ENCODE assay signal across 22 mouse cellular contexts in genomic region chr6:143192709-143193108, GRCm38 (mm10). TPM values are rescaled to one million over a fixed set of nuclear protein-coding genes. Genes with fewer than 3 reads are reported as not detected.
DNase-seq lines count a peak whose midpoint lies in the region; ATAC-seq and TF ChIP-seq lines count a peak whose summit lies in the region.
"Had no signal": no experiment of that assay in that cellular context is flagged by ENCODE, and none has a peak within 500 bp of the region (broad histone marks: within the 10 kb centered on the region; RNA-seq: fewer than 3 reads in every experiment).

No protein-coding gene starts in this region.

- H3K27me3 ChIP-seq in stomach, postnatal 0 days (ENCODE audit: control insufficient read depth, insufficient read depth, low read length): no peaks in the 10 kb centered on the region
- H3K27me3 ChIP-seq in hindbrain, embryonic 14.5 days (ENCODE audit: control insufficient read depth, insufficient read depth, low read length): no peaks in the 10 kb centered on the region
- H3K27me3 ChIP-seq: neural tube, embryonic 15.5 days had no signal

- no peaks in the 10 kb centered on the region for H3K9me3 ChIP-seq in stomach, postnatal 0 days (ENCODE audit: control insufficient read depth, low read length)
- H3K9me3 ChIP-seq in hindbrain, embryonic 14.5 days (ENCODE audit: control insufficient read depth, low read length): no peaks in the 10 kb centered on the region
- H3K9me3 ChIP-seq: hindbrain, embryonic 10.5 days; midbrain, embryonic 10.5 days; neural tube, embryonic 15.5 days had no signal

- H3K4me3 ChIP-seq in layer of hippocampus, adult 2 months: no peak overlapping the region
- no peak overlapping the region for H3K4me3 ChIP-seq in stomach, postnatal 0 days (ENCODE audit: low read depth, low read length)
- H3K4me3 ChIP-seq in hindbrain, embryonic 14.5 days (replicated peaks; ENCODE audit: low read length): no peak overlapping the region
- H3K4me3 ChIP-seq: hindbrain, embryonic 10.5 days; midbrain, embryonic 10.5 days; myocyte; neural tube, embryonic 15.5 days had no signal

- no peak overlapping the region for H3K4me2 ChIP-seq in stomach, postnatal 0 days (replicated peaks; ENCODE audit: low read depth)
- no peak overlapping the region for H3K4me2 ChIP-seq in hindbrain, embryonic 14.5 days (replicated peaks)
- H3K4me2 ChIP-seq: heart, embryonic 11.5 days; neural tube, embryonic 15.5 days had no signal

- peaks cover 5% of the 10 kb centered on the region; the same call in 1 of the 2 replicates for H3K36me3 ChIP-seq in stomach, postnatal 0 days (ENCODE audit: control insufficient read depth, insufficient read depth, low read length)
- peaks cover 39% of the 10 kb centered on the region for H3K36me3 ChIP-seq in hindbrain, embryonic 14.5 days (replicated peaks; ENCODE audit: control insufficient read depth, insufficient read depth)

- no peak for TF ChIP-seq EP300 in stomach, postnatal 0 days (optimal IDR thresholded peaks at IDR 0.05)

- TF ChIP-seq CTCF in layer of hippocampus, adult 2 months (conservative IDR thresholded peaks at IDR 0.05): no peak
- TF ChIP-seq CTCF in stomach, postnatal 0 days (IDR thresholded peaks at IDR 0.05; ENCODE audit: low read depth): peak; percentile 25

- no peak for ATAC-seq in stomach, postnatal 0 days (ENCODE audit: low FRiP score, low TSS enrichment)
- no peak for ATAC-seq in hindbrain, embryonic 14.5 days (ENCODE audit: low FRiP score)
- ATAC-seq: forebrain, embryonic 16.5 days; hindbrain, postnatal 0 days; lung, postnatal 0 days; midbrain, embryonic 16.5 days had no signal

- WGBS in stomach, postnatal 0 days: 56% methylated on average over 8 of the region's 8 CpGs
- WGBS in hindbrain, embryonic 14.5 days: 91% methylated on average over 8 of the region's 8 CpGs

- H3K9ac ChIP-seq in stomach, postnatal 0 days (ENCODE audit: low read length): no peak overlapping the region
- H3K9ac ChIP-seq in hindbrain, embryonic 14.5 days: no peak overlapping the region
- H3K9ac ChIP-seq: neural tube, embryonic 15.5 days had no signal

- H3K27ac ChIP-seq in layer of hippocampus, adult 2 months: peak overlapping the region; percentile 83
- no peak overlapping the region for H3K27ac ChIP-seq in stomach, postnatal 0 days (replicated peaks)
- no peak overlapping the region for H3K27ac ChIP-seq in hindbrain, embryonic 14.5 days
- H3K27ac ChIP-seq: hindbrain, embryonic 10.5 days; hindbrain, postnatal 0 days; kidney, postnatal 0 days; midbrain, embryonic 10.5 days; neural tube, embryonic 15.5 days had no signal

- DNase-seq in layer of hippocampus, adult 2 months (ENCODE audit: low spot score in 2 of 2): no peak
- DNase-seq in layer of hippocampus, postnatal 25 days (ENCODE audit: extremely low spot score in 1 of 2, low spot score in 1 of 2): no peak
- DNase-seq in embryo, embryonic 10.5 days (ENCODE audit: low spot score): peak; percentile 42
- peak; percentile 38 for DNase-seq in forelimb bud, embryonic 11.5 days (ENCODE audit: low read depth, low spot score)
- DNase-seq in stomach, postnatal 0 days (ENCODE audit: low spot score): no peak
- no peak for DNase-seq in ovary, postnatal 14 days (ENCODE audit: low spot score)
- DNase-seq in hindbrain, embryonic 14.5 days (ENCODE audit: low spot score): no peak
- DNase-seq: adrenal gland, postnatal 25 days; cerebellum, adult 11 months; cerebellum, adult 9-11 months; layer of hippocampus, postnatal 36 days; spleen, adult 18-20 months had no signal

- no peaks in the 10 kb centered on the region for H3K4me1 ChIP-seq in stomach, postnatal 0 days (replicated peaks; ENCODE audit: control insufficient read depth, insufficient read depth)
- no peaks in the 10 kb centered on the region for H3K4me1 ChIP-seq in hindbrain, embryonic 14.5 days (replicated peaks; ENCODE audit: control insufficient read depth, insufficient read depth, low read length)
- H3K4me1 ChIP-seq: neural tube, embryonic 15.5 days had no signal

RNA-seq across cellular contexts. Expression of gene Etnk1, which starts 25.7 kb away (rescaled TPM):
- 100 to 1,000 TPM; 173 to 175 TPM for total RNA-seq in layer of hippocampus, adult 2 months (2021)
- total RNA-seq in layer of hippocampus, postnatal 25 days (2021): 100 to 1,000 TPM; 157 to 170 TPM
- polyA plus RNA-seq in stomach, postnatal 0 days (2015; fragmentation: Nextera tagmentation; extraction: Ambion mirVana): 10.7 and 11.0 TPM in 2 replicates
- polyA plus RNA-seq in hindbrain, embryonic 14.5 days (2014; fragmentation: Nextera tagmentation; extraction: Ambion mirVana): 62.1 and 73.4 TPM in 2 replicates

Comparison
In these comparisons a context has a peak if more than half of its experiments do, and no peak if none do; other contexts are left out.
1. DNase-seq: peak in embryo, embryonic 10.5 days (single experiment) and forelimb bud, embryonic 11.5 days (single experiment); none in layer of hippocampus, adult 2 months (0 of 2), layer of hippocampus, postnatal 25 days (0 of 2), stomach, postnatal 0 days (single experiment), ovary, postnatal 14 days (single experiment) and hindbrain, embryonic 14.5 days (single experiment).